Mouse (Mus musculus) CD4-positive helper T cell, adult 2 months (primary cell): ENCODE data around the gene Rps6ka5.

Source experiments
- DNase-seq: peaks from one replicate; pipeline ENCODE4 v3.0.0-alpha.2; 2012; ENCODE audit warnings: low read depth, missing footprints, low spot score

Gene Rps6ka5

GRCm38 (mm10) chr12:100530871-100531270 lies 195.9 kb downstream of the Rps6ka5 start:
- DNase-seq: peak; percentile 28

- DNase-seq: no peak
Measured at GRCm38 (mm10) chr12:100529651-100530050, 197.1 kb downstream of the Rps6ka5 start.

DNA sequence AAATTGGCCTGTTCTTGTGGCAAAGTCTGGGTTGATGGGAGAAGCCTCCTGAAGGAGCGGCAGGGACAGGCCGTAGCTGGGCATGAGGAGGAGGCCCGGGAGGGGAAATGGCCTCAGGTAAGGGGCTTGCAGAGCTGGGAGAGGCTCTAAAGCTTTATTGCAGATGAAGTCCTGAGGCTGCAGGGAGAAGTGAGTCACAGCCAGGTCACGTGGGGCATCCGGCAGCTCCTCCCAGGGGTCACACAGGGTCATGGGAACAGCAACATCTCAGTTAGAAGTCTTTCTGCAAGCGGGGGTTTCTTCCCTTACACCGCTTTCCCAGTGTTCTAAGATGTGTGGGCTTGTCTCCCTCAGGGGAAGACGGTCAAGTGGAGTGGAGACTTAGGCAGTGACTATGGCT lies 197.6 kb downstream of the Rps6ka5 start:
- no peak for DNase-seq

- DNase-seq: no peak
Measured at GRCm38 (mm10) chr12:100528246-100528645, 198.5 kb downstream of the Rps6ka5 start.

DNA sequence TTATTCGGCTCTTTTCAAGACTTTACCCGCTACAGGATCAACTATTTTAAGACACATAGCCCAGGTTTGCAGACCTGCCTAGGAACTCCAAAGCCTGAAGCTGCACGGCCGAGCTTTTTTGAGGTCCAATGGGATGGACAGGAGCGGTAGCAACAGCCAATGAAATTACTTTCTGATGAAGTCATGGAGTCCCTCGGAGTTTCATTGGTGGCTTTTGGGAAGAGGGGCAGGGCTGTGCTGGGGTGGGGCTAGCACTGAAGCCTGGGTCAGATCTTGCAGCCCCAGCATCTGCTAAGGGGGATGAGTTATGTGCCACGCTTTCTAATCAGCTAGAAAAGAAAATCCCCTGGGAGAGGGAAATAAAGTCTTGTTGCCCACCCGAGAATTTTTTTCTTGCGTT lies 199.0 kb downstream of the Rps6ka5 start:
- DNase-seq: no peak

DNA sequence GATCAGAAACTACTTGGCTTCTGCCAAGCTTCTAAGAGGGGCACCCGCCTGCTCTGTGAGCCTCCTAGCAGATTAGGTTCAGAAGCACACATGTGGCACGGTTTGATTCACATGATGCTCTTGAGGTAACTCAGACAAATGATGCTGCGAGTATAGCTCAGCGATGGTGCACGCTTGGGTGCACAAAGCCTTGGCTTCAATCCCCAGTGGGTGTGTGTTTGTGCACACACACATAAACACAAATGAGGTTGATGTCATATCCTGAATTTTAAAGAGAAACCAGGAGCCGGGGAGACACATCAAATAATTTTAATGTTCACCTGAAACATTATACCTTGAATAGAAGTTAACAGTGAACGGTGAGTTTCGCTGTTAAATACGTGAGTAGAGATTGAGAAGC lies 199.5 kb downstream of the Rps6ka5 start:
- no peak for DNase-seq

DNA sequence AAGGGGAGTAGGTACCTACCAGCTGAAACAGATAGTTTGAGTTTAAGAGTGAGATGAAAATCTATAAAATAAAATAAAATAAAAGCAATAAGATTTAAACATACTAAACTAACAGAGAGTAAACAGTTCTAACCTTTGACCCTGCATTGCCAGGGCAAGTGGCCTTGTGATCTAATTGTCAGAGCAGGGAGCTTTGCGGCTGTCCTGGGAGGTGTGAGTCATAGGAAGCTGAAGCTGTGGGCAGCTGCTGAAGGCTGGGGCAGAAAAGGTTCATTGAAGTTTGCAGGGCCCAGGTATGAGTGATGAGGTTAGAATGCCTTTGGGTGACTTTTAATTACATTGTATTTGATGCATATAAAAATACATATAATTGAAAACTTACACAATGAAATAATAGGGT lies 200.8 kb downstream of the Rps6ka5 start:
- DNase-seq: no peak

- peak; percentile 57 for DNase-seq
Measured at GRCm38 (mm10) chr12:100520794-100521186, 206.0 kb downstream of the Rps6ka5 start, which contains the start of gene Ttc7b. Gene Ttc7b (minus strand): TSS chr12:100520826.

DNA sequence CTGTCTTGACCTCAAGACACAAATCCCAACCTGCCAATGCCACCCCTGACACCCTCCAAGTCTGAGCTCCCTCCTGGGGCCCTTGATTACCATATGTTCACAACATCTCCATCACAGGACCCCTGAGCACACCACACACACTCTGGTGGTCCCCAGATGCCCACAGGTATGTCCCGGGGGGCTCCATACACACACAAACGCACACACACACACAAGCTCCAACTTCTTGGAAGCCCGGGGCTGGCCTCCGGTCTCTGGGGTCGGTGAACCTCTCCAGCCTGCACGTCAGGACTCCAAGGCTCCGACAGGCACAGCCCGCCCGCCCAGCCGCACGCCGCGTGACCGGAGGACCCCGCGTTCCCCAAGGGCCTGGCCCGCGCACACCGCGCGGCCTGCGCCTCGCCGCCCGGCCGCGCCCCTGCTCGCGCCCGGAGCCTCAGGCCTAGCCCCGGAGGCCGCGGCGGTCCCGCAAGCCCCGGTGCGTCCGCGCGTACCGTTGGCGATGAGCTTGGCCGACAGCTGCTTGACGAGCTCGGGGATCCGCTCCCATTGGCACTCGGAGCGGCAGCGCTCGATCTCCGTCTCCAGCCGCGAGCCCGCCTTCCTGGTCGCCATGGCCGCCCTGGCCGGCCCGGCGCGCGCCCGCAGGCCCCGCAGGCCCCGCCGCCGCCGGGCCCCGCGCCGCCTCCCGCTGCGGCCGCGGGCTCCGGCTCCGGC lies 206.5 kb downstream of the Rps6ka5 start:
- DNase-seq: peak; percentile 48

DNA sequence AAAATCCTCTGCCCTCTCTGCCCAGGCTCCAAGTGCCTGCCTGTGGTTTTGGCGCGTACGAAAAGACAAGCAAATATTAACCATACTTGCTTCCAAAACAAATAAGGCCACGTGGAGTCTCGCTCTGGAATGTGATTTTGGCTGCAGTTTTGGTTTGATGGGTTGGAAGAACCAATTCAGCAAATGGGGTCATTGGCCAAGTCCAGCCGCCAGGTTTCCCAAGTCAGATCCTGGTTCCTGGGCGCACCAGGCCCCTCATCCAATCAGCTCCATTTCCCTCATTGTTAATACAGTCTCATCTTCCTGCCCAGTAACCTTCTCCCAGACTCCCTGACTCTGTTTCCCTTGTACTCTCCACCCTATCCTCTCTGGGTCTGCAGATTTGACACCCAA lies 207.1 kb downstream of the Rps6ka5 start:
- no peak for DNase-seq

GRCm38 (mm10) chr12:100517371-100517770 lies 209.4 kb downstream of the Rps6ka5 start:
- DNase-seq: no peak

- no peak for DNase-seq
Measured at GRCm38 (mm10) chr12:100516161-100516838, 210.5 kb downstream of the Rps6ka5 start.

- no peak for DNase-seq
Measured at GRCm38 (mm10) chr12:100515493-100515892, 211.3 kb downstream of the Rps6ka5 start.

DNA sequence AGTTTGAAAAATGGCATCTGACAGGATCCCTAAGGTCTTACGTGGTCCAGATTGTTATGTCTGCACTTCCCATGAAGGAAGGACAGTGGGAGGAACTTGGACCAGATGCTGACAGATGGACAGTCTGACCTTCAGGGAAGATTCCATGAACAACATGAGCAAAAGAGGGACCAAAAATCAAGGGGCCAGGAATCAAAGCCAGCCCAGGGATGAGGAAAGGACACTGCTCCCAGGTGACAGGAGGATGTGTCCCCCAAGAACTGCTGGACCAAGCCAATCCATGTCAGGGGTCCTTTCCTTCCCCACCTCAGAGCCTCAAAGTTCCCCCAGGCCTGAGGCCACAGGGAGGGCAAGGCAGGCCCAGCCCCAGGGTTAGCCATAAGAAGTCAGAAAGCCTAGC lies 212.2 kb downstream of the Rps6ka5 start:
- DNase-seq: no peak

- DNase-seq: no peak
Measured at GRCm38 (mm10) chr12:100513131-100513530, 213.7 kb downstream of the Rps6ka5 start.

DNA sequence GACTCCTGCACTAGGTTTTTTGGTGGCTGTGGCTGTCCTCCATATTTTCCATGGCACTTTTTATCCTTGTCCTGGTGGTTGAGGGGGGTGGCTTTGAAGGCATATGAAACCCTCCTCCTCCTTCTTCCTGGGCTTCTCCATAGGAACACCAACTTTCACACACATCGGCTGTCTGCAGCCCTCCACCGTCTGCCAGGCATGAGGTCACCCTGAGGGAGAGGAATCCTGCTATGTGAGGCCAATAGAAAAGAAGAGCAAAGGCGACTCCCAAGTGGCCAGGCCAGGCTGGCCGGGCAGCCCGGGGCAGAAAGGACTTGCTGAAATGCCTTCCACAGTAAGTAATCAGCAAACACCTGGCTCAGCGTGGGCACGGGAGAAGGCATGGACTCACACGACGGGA lies 214.1 kb downstream of the Rps6ka5 start:
- no peak for DNase-seq

DNA sequence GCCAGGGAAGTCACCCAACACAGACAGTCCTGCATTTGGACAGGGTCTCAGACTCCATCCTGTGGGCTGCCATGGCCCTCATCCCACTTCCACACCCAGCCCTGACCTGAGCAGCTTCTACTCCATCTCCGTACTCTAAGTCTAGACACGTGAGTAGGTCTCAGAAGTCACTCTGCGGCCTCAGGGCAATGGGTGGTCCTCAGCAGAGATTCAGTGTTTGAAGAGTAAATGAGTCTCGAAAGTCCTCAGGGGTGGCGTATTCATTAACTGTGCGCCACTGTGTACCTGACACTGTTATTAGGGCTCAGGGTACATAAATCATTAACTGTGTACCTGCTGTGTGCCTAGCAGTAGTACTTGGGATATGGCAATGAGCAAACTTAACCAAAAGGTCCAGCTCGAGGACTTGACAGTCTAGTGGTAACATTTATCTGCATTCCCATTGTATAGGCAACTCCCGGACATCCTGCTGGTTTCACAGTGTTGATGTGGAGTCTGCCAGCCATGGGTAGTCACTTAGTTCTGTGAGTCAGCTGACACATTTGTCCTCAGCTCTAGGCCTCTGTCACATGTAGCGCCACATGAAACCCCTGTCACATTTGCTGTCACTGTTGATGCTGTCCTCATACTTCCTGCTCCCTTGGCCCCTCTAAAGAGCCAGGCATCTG lies 217.0 kb downstream of the Rps6ka5 start:
- no peak for DNase-seq

DNA sequence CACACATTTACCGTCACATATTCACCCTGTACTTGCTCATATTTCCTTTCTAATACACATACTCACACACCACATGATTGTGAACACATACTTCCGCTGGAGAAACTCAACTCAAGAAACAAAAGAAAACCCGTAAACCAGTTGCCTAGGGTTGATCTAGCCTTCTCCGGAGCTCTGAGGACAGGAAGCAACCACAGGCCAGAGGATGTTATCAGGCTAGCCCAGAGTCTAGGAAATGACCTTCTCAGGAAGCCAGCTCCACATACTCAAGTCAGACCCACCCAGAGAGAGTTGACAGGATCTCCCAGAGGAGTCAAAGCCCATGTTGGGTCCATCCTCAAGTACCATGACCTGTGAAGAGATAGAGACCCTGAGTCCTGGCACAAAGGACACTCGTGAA lies 218.1 kb downstream of the Rps6ka5 start:
- DNase-seq: peak; percentile 26

GRCm38 (mm10) chr12:100505484-100505883 lies 221.3 kb downstream of the Rps6ka5 start:
- no peak for DNase-seq

DNA sequence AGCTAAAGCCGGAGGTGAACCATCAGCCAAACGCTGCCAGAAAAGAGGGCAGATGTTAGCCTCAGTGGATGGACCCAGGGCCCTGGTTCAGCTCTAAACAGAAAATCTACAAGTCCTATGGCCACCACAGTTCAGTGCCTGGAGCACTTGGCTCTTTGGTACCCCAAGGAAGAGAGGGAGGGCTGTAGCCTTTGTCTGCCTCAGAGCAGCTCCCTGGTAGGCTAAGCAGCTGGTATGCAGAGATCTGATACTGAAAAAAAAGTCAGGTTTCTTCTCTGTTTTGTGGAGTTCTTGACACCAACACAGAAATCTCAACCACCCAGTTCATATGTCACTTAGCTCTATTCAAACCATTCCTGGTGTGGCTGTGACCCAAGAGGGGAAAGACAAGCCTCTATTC lies 222.2 kb downstream of the Rps6ka5 start:
- DNase-seq: no peak

DNA sequence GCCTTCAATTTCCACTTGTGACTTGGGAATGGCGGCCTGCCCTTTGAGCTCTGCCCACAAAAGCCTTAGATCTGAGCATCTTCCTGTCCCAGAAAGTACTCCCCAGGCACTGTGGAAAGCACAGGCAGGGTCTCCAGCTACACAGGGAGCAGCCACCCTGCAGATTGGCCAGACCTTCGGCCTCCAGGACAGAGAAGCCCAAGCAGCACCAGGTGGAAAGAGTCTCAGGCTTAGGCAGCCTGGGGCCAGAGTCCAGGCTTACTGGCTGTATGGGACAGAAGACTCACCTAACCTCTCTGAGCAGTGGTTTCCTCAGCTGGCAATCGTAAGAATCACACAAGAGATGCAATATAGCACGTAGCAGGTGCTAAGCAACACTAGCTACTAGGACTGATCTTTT lies 223.1 kb downstream of the Rps6ka5 start:
- DNase-seq: no peak

GRCm38 (mm10) chr12:100502544-100502943 lies 224.2 kb downstream of the Rps6ka5 start:
- no peak for DNase-seq

DNA sequence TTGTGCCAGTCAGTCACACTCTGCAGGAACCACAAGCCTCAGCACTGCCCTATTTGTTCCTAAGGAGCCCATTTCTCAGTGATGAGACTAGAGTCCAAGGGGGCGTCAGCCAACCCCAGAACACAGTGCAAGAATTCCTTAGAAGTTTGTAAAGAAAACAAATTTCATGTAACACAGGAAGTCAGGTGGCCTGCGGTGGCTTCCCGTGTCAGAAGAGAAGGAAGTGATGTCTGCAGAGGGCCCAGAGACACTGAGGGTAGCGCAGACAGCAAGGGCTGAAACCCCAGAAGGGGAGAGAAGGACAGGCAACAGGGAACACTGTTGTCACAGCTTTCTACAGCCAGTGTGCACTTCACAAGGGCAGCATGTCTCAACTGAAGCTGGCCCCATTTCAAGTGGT lies 225.5 kb downstream of the Rps6ka5 start:
- DNase-seq: peak; percentile 79
